Mouse (Mus musculus) CD4-positive, CD25-positive, alpha-beta regulatory T cell (primary cell): Measurements from ENCODE around the gene BC117090. TPM values are rescaled to one million over a fixed set of nuclear protein-coding genes. Genes with fewer than 3 reads are reported as not detected.

Experiments used
- polyA plus RNA-seq: library from polyadenylated mRNA; unstranded; fragments of 100-300 nt; shearing (Covaris generic); gene quantifications from one replicate; pipeline ENCODE4 v1.2.1, GENCODE M21; 2017

Gene BC117090
- not detected for polyA plus RNA-seq

DNA sequence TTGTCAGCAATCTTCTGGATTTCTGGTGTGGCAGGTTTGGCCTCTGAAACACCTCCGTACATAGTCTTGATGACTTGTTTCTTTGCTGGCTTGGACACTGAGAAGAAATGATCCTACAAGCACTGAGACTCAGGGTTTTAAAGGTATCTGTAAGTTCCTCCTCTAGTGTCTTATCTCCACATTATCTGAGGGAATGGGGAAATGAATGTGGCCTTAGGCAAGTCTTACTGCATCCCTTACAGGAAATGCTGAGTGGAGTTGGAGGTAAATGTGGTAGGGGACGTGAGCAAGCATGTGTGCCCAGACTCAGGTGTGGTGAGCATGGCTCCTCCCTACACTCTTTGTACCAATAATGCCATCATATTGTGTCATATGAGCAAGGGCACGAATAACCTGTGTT lies at the start of gene BC117090:
Gene BC117090, minus strand, starts transcription at position 101 of the 400 bp plus-strand sequence.

DNA sequence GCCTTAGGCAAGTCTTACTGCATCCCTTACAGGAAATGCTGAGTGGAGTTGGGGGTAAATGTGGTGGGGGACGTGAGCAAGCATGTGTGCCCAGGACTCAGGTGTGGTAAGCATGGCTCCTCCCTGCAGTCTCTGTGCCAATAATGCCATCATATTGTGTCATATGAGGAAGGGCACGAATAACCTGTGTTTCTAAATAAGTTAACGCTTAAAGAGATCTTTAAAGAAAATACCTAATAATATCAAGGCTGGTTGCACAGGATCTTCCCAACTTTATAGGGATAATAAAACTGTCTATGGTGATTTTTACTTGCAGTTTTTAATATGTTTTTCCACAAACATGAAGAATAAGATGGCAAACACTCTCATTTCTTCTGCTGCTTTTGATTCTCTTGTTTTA lies 33.5 kb upstream of the BC117090 start, which contains the start of gene BC100530:
Gene BC100530, minus strand, starts transcription at position 101 of the 400 bp plus-strand sequence.

DNA sequence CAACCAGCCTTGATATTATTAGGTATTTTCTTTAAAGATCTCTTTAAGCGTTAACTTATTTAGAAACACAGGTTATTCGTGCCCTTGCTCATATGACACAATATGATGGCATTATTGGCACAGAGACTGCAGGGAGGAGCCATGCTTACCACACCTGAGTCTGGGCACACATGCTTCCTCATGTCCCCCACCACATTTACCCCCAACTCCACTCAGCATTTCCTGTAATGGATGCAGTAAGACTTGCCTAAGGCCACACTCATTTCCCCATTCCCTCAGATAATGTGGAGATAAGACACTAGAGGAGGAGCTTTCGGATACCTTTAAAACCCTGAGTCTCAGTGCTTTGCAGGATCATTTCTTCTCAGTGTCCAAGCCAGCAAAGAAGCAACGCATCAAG lies 57.3 kb downstream of the BC117090 start, which contains the start of gene Stfa1:
Gene Stfa1, plus strand, starts transcription at position 156 of the 400 bp plus-strand sequence.

Other genes starting within 250 kb of the BC117090 start
- 0.06 TPM for gene Csta1, start 203.1 kb downstream of the BC117090 start, polyA plus RNA-seq
- gene Stfa2l1, start 177.5 kb downstream of the BC117090 start, polyA plus RNA-seq: not detected
- not detected for gene Gm5483, start 150.1 kb downstream of the BC117090 start, polyA plus RNA-seq
- gene Gm5416, start 123.9 kb downstream of the BC117090 start, polyA plus RNA-seq: not detected
- not detected for gene 2010005H15Rik, start 112.9 kb downstream of the BC117090 start, polyA plus RNA-seq
- gene Stfa1, start 57.4 kb downstream of the BC117090 start, polyA plus RNA-seq: not detected
- gene BC100530, start 33.4 kb upstream of the BC117090 start, polyA plus RNA-seq: not detected
- not detected for gene Stfa2, start 74.1 kb upstream of the BC117090 start, polyA plus RNA-seq
- gene Stfa3, start 121.1 kb upstream of the BC117090 start, polyA plus RNA-seq: not detected
- not detected for gene Casr, start 227.8 kb upstream of the BC117090 start, polyA plus RNA-seq